Mouse (Mus musculus): ENCODE measurements around the gene Rspo1.

- peak; percentile 64; the same call in 1 of the 2 replicates for TF ChIP-seq POLR2A (IDR thresholded peaks at IDR 0.05; ENCODE audit: borderline replicate concordance, control insufficient read depth, low read depth, low read length)
- no peak for TF ChIP-seq CTCF (IDR thresholded peaks at IDR 0.05; ENCODE audit: control insufficient read depth, insufficient read depth, low read length)
Measured at GRCm38 (mm10) chr4:125029891-125030614, 43.8 kb downstream of the Rspo1 start.
